Mouse (Mus musculus) heart, postnatal 4 days (tissue): ENCODE results near the gene Gm3336. TPM values are rescaled to one million over a fixed set of nuclear protein-coding genes. Genes with fewer than 3 reads are reported as not detected.

Source experiments
- DNase-seq: peaks from one replicate; pipeline ENCODE4 v3.0.0; 2021
- total RNA-seq, 2 experiments: library from RNA; stranded (reverse); gene quantifications; 2 replicates each; pipeline ENCODE4 v1.2.3; 2021

The Gm3336 gene
- total RNA-seq, 2 experiments from 2014 or later: not detected

- DNase-seq: peak; percentile 47
Observed at GRCm38 (mm10) chr8:70765838-70766570, 47.7 kb downstream of the Gm3336 start.

- DNase-seq: peak; percentile 54
Observed at GRCm38 (mm10) chr8:70766571-70767440, 48.5 kb downstream of the Gm3336 start.

GRCm38 (mm10) chr8:70767503-70767902 lies 49.2 kb downstream of the Gm3336 start:
- no peak for DNase-seq

- DNase-seq: no peak
Observed at GRCm38 (mm10) chr8:70768231-70768776, 50.0 kb downstream of the Gm3336 start.

GRCm38 (mm10) chr8:70768956-70769355 lies 50.6 kb downstream of the Gm3336 start:
- DNase-seq: no peak

GRCm38 (mm10) chr8:70769359-70769758 lies 51.0 kb downstream of the Gm3336 start:
- DNase-seq: peak; percentile 97

- DNase-seq: no peak
Observed at GRCm38 (mm10) chr8:70769858-70770257, 51.5 kb downstream of the Gm3336 start.

GRCm38 (mm10) chr8:70770748-70771147 lies 52.4 kb downstream of the Gm3336 start:
- DNase-seq: no peak

- DNase-seq: no peak
Observed at GRCm38 (mm10) chr8:70771217-70771616, 52.9 kb downstream of the Gm3336 start.

GRCm38 (mm10) chr8:70772075-70772474 lies 53.7 kb downstream of the Gm3336 start:
- no peak for DNase-seq

Other genes with a start within 250 kb of the Gm3336 start
- 1 to 10 TPM; 8.2 to 9.2 TPM for gene Klhl26, start 241.6 kb upstream of the Gm3336 start, total RNA-seq
- gene Tmem59l, start 231.2 kb upstream of the Gm3336 start, total RNA-seq: not detected
- gene Crlf1, start 225.4 kb upstream of the Gm3336 start, total RNA-seq: under 1 TPM in 1 of 2 experiments, not detected in 1; 0.55 TPM
- 100 to 1,000 TPM in 1 of 2 experiments, 10 to 100 TPM in 1; 96.9 to 109 TPM for gene Rex1bd, start 211.8 kb upstream of the Gm3336 start, total RNA-seq
- 1,000 to 10,000 TPM; 1,698 to 1,707 TPM for gene Uba52, start 207.7 kb upstream of the Gm3336 start, total RNA-seq
- 100 to 1,000 TPM; 204 to 207 TPM for gene Fkbp8, start 190.8 kb upstream of the Gm3336 start, total RNA-seq
- 10 to 100 TPM; 67.5 to 76.9 TPM for gene Kxd1, start 190.6 kb upstream of the Gm3336 start, total RNA-seq
- gene Ell, start 179.1 kb upstream of the Gm3336 start, total RNA-seq: 10 to 100 TPM; 16.7 to 17.6 TPM
- gene Isyna1, start 124.2 kb upstream of the Gm3336 start, total RNA-seq: 10 to 100 TPM; 38.9 to 41.6 TPM
- 10 to 100 TPM; 73.8 to 78.5 TPM for gene Ssbp4, start 109.7 kb upstream of the Gm3336 start, total RNA-seq
- gene Lrrc25, start 102.4 kb upstream of the Gm3336 start, total RNA-seq: 1 to 10 TPM; 1.1 to 1.5 TPM
- 1 to 10 TPM; 2.7 to 3.5 TPM for gene Gdf15, start 86.1 kb upstream of the Gm3336 start, total RNA-seq
- gene Pgpep1, start 58.2 kb upstream of the Gm3336 start, total RNA-seq: 10 to 100 TPM; 32.2 to 38.4 TPM
- gene Lsm4, start 45.3 kb upstream of the Gm3336 start, total RNA-seq: 100 to 1,000 TPM; 107 to 120 TPM
- 100 to 1,000 TPM; 254 to 261 TPM for gene Jund, start 19.6 kb upstream of the Gm3336 start, total RNA-seq
- gene Iqcn, start 15.1 kb upstream of the Gm3336 start, total RNA-seq: under 1 TPM; 0.10 to 0.11 TPM
- 1 to 10 TPM in 1 of 2 experiments, under 1 TPM in 1; 0.74 to 1.0 TPM for gene Pde4c, start 5.2 kb downstream of the Gm3336 start, total RNA-seq
- 10 to 100 TPM; 27.3 to 28.7 TPM for gene Rab3a, start 36.1 kb downstream of the Gm3336 start, total RNA-seq
- gene Mpv17l2, start 42.4 kb downstream of the Gm3336 start, total RNA-seq: 10 to 100 TPM; 35.8 to 37.9 TPM
- gene Pik3r2, start 58.2 kb downstream of the Gm3336 start, total RNA-seq: 10 to 100 TPM; 36.0 to 39.2 TPM
- gene Mast3, start 86.5 kb downstream of the Gm3336 start, total RNA-seq: 1 to 10 TPM; 8.4 to 8.9 TPM
- under 1 TPM in 1 of 2 experiments, not detected in 1; 0.12 TPM for gene Il12rb1, start 89.9 kb downstream of the Gm3336 start, total RNA-seq
- 1 to 10 TPM; 5.1 to 7.5 TPM for gene Arrdc2, start 121.2 kb downstream of the Gm3336 start, total RNA-seq
- gene Kcnn1, start 144.7 kb downstream of the Gm3336 start, total RNA-seq: 1 to 10 TPM; 2.5 to 3.0 TPM
- 10 to 100 TPM; 42.6 to 46.2 TPM for gene Ccdc124, start 155.4 kb downstream of the Gm3336 start, total RNA-seq
- gene Slc5a5, start 174.2 kb downstream of the Gm3336 start, total RNA-seq: under 1 TPM in 1 of 2 experiments, not detected in 1; 0.11 TPM
- gene Rpl18a, start 178.9 kb downstream of the Gm3336 start, total RNA-seq: 1,000 to 10,000 TPM; 1,266 to 1,294 TPM
- 10 to 100 TPM; 35.2 to 36.0 TPM for gene Map1s, start 187.4 kb downstream of the Gm3336 start, total RNA-seq